Mouse (Mus musculus) R1 (cell line): ENCODE measurements at regions not wholly inside any gene's neighbourhood (a gene's known extent, or its start where the extent isn't known, plus 50 kb on each side); places are given as distances from the start of the nearest gene placed in this dataset.
"Not testable (repeated sequence)": the region's sequence is repeated elsewhere in the genome, so short reads cannot be mapped to it uniquely, and the experiment has no call there.

Experiments used
- DNase-seq: peaks from one replicate; pipeline ENCODE4 v3.0.0-alpha.2; 2018; ENCODE audit warnings: low read depth, low spot score

- no peak for DNase-seq
Observed at GRCm38 (mm10) chr15:25245631-25246030, 167.9 kb downstream of the Basp1 start.

GRCm38 (mm10) chr15:25237665-25238664 lies 175.6 kb downstream of the Basp1 start:
- peak; percentile 17 for DNase-seq

GRCm38 (mm10) chr15:25236191-25236723 lies 177.3 kb downstream of the Basp1 start:
- DNase-seq = peak; percentile 50

- no peak for DNase-seq
Observed at GRCm38 (mm10) chr15:25234064-25234700, 179.4 kb downstream of the Basp1 start.

GRCm38 (mm10) chr15:25230213-25230612 lies 183.4 kb downstream of the Basp1 start:
- no peak for DNase-seq

GRCm38 (mm10) chr15:25229807-25230206 lies 183.8 kb downstream of the Basp1 start:
- DNase-seq = no peak

GRCm38 (mm10) chr15:25227496-25227895 lies 186.1 kb downstream of the Basp1 start:
- no peak for DNase-seq

- no peak for DNase-seq
Observed at GRCm38 (mm10) chr15:25225936-25226335, 187.6 kb downstream of the Basp1 start.

- DNase-seq = no peak
Observed at GRCm38 (mm10) chr15:25225431-25225830, 188.1 kb downstream of the Basp1 start.

- no peak for DNase-seq
Observed at GRCm38 (mm10) chr15:25221749-25222148, 191.8 kb downstream of the Basp1 start.

GRCm38 (mm10) chr15:25216375-25216774 lies 197.2 kb downstream of the Basp1 start:
- DNase-seq = no peak

GRCm38 (mm10) chr15:25202097-25202496 lies 211.5 kb downstream of the Basp1 start:
- no peak for DNase-seq

- not testable (repeated sequence) for DNase-seq
Observed at GRCm38 (mm10) chr15:25200249-25200648, 213.3 kb downstream of the Basp1 start.

- no peak for DNase-seq
Observed at GRCm38 (mm10) chr15:25187881-25188326, 225.7 kb downstream of the Basp1 start.

GRCm38 (mm10) chr15:25172755-25173154 lies 240.8 kb downstream of the Basp1 start:
- no peak for DNase-seq

- DNase-seq = no peak
Observed at GRCm38 (mm10) chr15:25146371-25146770, 267.2 kb downstream of the Basp1 start.

GRCm38 (mm10) chr15:25144228-25144627 lies 269.3 kb downstream of the Basp1 start:
- peak; percentile 70 for DNase-seq

- DNase-seq = no peak
Observed at GRCm38 (mm10) chr15:25140389-25141181, 273.0 kb downstream of the Basp1 start.

- DNase-seq = peak; percentile 43
Observed at GRCm38 (mm10) chr15:25137091-25137490, 276.5 kb downstream of the Basp1 start.

- DNase-seq = no peak
Observed at GRCm38 (mm10) chr15:25135471-25136262, 277.9 kb downstream of the Basp1 start.

- DNase-seq = no peak
Observed at GRCm38 (mm10) chr15:25130096-25130495, 283.5 kb downstream of the Basp1 start.
